Mouse (Mus musculus): Measurements from ENCODE around the gene Lmod1.

DNA sequence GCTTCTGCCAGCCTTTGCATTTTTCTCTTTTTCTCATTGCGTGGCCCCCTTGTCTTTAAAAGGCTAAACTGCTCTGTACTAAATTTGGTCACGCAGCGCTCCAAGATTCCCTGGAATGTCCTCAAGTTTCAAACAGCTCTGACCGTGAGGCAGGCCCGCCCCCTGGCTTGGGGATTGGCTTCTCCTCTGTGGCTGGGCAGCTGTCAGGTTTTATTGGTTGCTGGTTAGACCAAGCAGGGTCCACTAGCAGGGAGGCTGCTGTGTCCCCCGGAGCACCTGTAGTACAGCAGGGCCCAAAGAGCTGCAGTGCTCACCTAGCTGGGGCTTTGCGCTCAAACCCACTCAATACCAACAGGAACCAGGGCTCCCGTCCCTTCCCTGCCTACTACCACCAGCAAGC lies at the start of gene Lmod1:
- TF ChIP-seq POLR2A (IDR thresholded peaks at IDR 0.05; ENCODE audit: borderline replicate concordance, extremely low read depth, insufficient read depth, insufficient read length, poor library complexity, severe bottlenecking): no peak
- no peak for TF ChIP-seq CTCF (IDR thresholded peaks at IDR 0.05; ENCODE audit: borderline replicate concordance, extremely low read depth, insufficient read depth, insufficient read length)
